In the genomic region with DNA sequence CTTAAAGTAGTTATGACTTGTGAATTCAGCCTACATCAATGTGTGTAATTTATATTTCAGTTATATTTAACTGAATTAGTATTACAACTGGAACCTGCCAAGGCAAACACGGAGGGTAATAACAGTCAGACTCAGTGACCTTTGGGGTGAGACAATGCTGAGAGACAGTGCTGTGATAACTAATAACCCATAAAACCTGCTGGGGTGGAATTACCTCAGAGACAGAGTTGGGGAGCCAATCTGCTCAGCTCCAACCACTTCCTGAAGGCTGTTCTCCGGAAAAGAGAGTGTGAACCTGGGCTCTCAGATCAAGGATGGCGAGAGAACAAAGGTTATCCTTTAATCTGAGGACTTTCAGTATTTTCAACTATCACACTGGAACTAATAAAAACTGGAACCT, we compare ENCODE assay signal across 26 mouse cellular contexts. TPM values are rescaled to one million over a fixed set of nuclear protein-coding genes. Genes with fewer than 3 reads are reported as not detected.
A peak's percentile ranks its signal among the peaks of the same experiment; 100 is the strongest.
DNase-seq lines count a peak whose midpoint lies in the region; ATAC-seq and TF ChIP-seq lines count a peak whose summit lies in the region.
"Had no signal": no experiment of that assay in that cellular context is flagged by ENCODE, and none has a peak within 500 bp of the region (broad histone marks: within the 10 kb centered on the region; RNA-seq: fewer than 3 reads in every experiment).

No protein-coding gene starts in this region.

- H3K4me1 ChIP-seq in forebrain, embryonic 11.5 days (replicated peaks; ENCODE audit: control insufficient read depth, insufficient read depth, low read length) = no peaks in the 10 kb centered on the region
- H3K4me1 ChIP-seq in forebrain, postnatal 0 days (ENCODE audit: insufficient read depth) = no peaks in the 10 kb centered on the region
- H3K4me1 ChIP-seq in intestine, embryonic 14.5 days (replicated peaks; ENCODE audit: control insufficient read depth, insufficient read depth, low read length) = no peaks in the 10 kb centered on the region
- H3K4me1 ChIP-seq in intestine, embryonic 16.5 days (ENCODE audit: control insufficient read depth, insufficient read depth, low read length) = peaks cover 6% of the 10 kb centered on the region; the same call in 1 of the 2 replicates
- H3K4me1 ChIP-seq: embryonic facial prominence, embryonic 10.5 days; embryonic facial prominence, embryonic 12.5 days; forebrain, embryonic 12.5 days had no signal

- H3K27ac ChIP-seq in forebrain, embryonic 11.5 days (ENCODE audit: low read depth, low read length) = no peak overlapping the region
- H3K27ac ChIP-seq in forebrain, postnatal 0 days (ENCODE audit: low read depth, low read length) = no peak overlapping the region
- H3K27ac ChIP-seq in intestine, embryonic 14.5 days (ENCODE audit: low read depth) = no peak overlapping the region
- H3K27ac ChIP-seq in intestine, embryonic 16.5 days (ENCODE audit: low read length) = no peak overlapping the region
- H3K27ac ChIP-seq: embryonic facial prominence, embryonic 10.5 days; embryonic facial prominence, embryonic 12.5 days; forebrain, embryonic 12.5 days had no signal

- H3K36me3 ChIP-seq in forebrain, embryonic 11.5 days (ENCODE audit: control insufficient read depth, insufficient read depth, low read length) = no peaks in the 10 kb centered on the region
- H3K36me3 ChIP-seq in forebrain, postnatal 0 days (ENCODE audit: insufficient read depth) = no peaks in the 10 kb centered on the region
- H3K36me3 ChIP-seq in intestine, embryonic 14.5 days (ENCODE audit: control insufficient read depth, insufficient read depth, low read length) = no peaks in the 10 kb centered on the region
- no peaks in the 10 kb centered on the region for H3K36me3 ChIP-seq in intestine, embryonic 16.5 days (ENCODE audit: control insufficient read depth, insufficient read depth, low read length)
- H3K36me3 ChIP-seq: embryonic facial prominence, embryonic 10.5 days; embryonic facial prominence, embryonic 12.5 days; forebrain, embryonic 12.5 days; G1E had no signal

- no peaks in the 10 kb centered on the region for H3K9me3 ChIP-seq in forebrain, embryonic 11.5 days (ENCODE audit: control insufficient read depth, low read length)
- H3K9me3 ChIP-seq in forebrain, postnatal 0 days (ENCODE audit: low read length) = no peaks in the 10 kb centered on the region
- H3K9me3 ChIP-seq in intestine, embryonic 14.5 days (ENCODE audit: control insufficient read depth, low read length) = no peaks in the 10 kb centered on the region
- H3K9me3 ChIP-seq in intestine, embryonic 16.5 days (ENCODE audit: control insufficient read depth, low read length) = no peaks in the 10 kb centered on the region
- H3K9me3 ChIP-seq: embryonic facial prominence, embryonic 10.5 days; embryonic facial prominence, embryonic 12.5 days; forebrain, embryonic 12.5 days had no signal

- H3K9ac ChIP-seq in forebrain, embryonic 11.5 days (ENCODE audit: low read length) = no peak overlapping the region
- H3K9ac ChIP-seq in forebrain, postnatal 0 days = no peak overlapping the region
- H3K9ac ChIP-seq in intestine, embryonic 14.5 days (ENCODE audit: low read length) = no peak overlapping the region
- no peak overlapping the region for H3K9ac ChIP-seq in intestine, embryonic 16.5 days (ENCODE audit: low read depth, low read length)
- H3K9ac ChIP-seq: embryonic facial prominence, embryonic 12.5 days; forebrain, embryonic 12.5 days had no signal

- no peaks in the 10 kb centered on the region for H3K27me3 ChIP-seq in forebrain, embryonic 11.5 days (ENCODE audit: control insufficient read depth, insufficient read depth, low read length)
- H3K27me3 ChIP-seq in forebrain, postnatal 0 days (ENCODE audit: insufficient read depth, low read length) = no peaks in the 10 kb centered on the region
- no peaks in the 10 kb centered on the region for H3K27me3 ChIP-seq in intestine, embryonic 14.5 days (replicated peaks; ENCODE audit: control insufficient read depth, insufficient read depth, low read length)
- no peaks in the 10 kb centered on the region for H3K27me3 ChIP-seq in intestine, embryonic 16.5 days (replicated peaks; ENCODE audit: control insufficient read depth, insufficient read depth, low read length)
- H3K27me3 ChIP-seq: CH12.LX; embryonic facial prominence, embryonic 12.5 days; forebrain, embryonic 12.5 days; Patski had no signal

- 81% methylated on average over 3 of the region's 3 CpGs for WGBS in forebrain, embryonic 11.5 days
- WGBS in forebrain, postnatal 0 days = 61% methylated on average over 3 of the region's 3 CpGs
- 52% methylated on average over 3 of the region's 3 CpGs for WGBS in intestine, embryonic 14.5 days
- WGBS in intestine, embryonic 16.5 days = 52% methylated on average over 3 of the region's 3 CpGs

- H3K4me2 ChIP-seq in forebrain, embryonic 11.5 days (ENCODE audit: low read depth, low read length, severe bottlenecking) = no peak overlapping the region
- no peak overlapping the region for H3K4me2 ChIP-seq in forebrain, postnatal 0 days (ENCODE audit: low read depth)
- no peak overlapping the region for H3K4me2 ChIP-seq in intestine, embryonic 14.5 days (ENCODE audit: low read length)
- H3K4me2 ChIP-seq in intestine, embryonic 16.5 days (ENCODE audit: low read depth, low read length) = no peak overlapping the region
- H3K4me2 ChIP-seq: embryonic facial prominence, embryonic 12.5 days; forebrain, embryonic 12.5 days had no signal

- peak; percentile 4 for DNase-seq in forebrain, embryonic 11.5 days (ENCODE audit: low spot score)
- DNase-seq in forebrain, postnatal 0 days = no peak
- no peak for DNase-seq in intestine, embryonic 14.5 days (ENCODE audit: low spot score)
- DNase-seq in gastrocnemius, adult 18-20 months (ENCODE audit: low spot score) = no peak
- no peak for DNase-seq in yolk sac, embryonic 10.5 days (ENCODE audit: low spot score)
- DNase-seq: adrenal gland, adult 8-10 months; adrenal gland, postnatal 14 days; adrenal gland, postnatal 36 days; B cell, adult 2 months; cerebellum, adult 11-12 months; cerebellum, adult 2 months; cerebellum, adult 9-10 months; cerebellum, postnatal 10 days; cerebellum, postnatal 25 days had no signal

- no peak for ATAC-seq in forebrain, embryonic 11.5 days (replicated peaks; ENCODE audit: low FRiP score)
- no peak for ATAC-seq in forebrain, postnatal 0 days
- 0 out of 2 replicates have a peak, but pooled peaks have one; percentile 56 for ATAC-seq in intestine, embryonic 14.5 days (replicated peaks; ENCODE audit: low FRiP score, low TSS enrichment, low read depth)
- peak; percentile 92 for ATAC-seq in intestine, embryonic 16.5 days
- ATAC-seq: activated CD4-positive, CD25-positive, alpha-beta regulatory T cell, adult 4 months; CD4-positive, CD25-positive, alpha-beta regulatory T cell, adult 4 months; forebrain, embryonic 14.5 days; forebrain, embryonic 16.5 days; Patski had no signal

- no peak for TF ChIP-seq CTCF in forebrain, postnatal 0 days (IDR thresholded peaks at IDR 0.05; ENCODE audit: low read depth)

- no peak overlapping the region for H3K4me3 ChIP-seq in forebrain, embryonic 11.5 days (ENCODE audit: low read depth, low read length)
- no peak overlapping the region for H3K4me3 ChIP-seq in forebrain, postnatal 0 days (ENCODE audit: low read depth, low read length)
- H3K4me3 ChIP-seq in intestine, embryonic 14.5 days (ENCODE audit: low read depth, low read length) = no peak overlapping the region
- no peak overlapping the region for H3K4me3 ChIP-seq in intestine, embryonic 16.5 days (ENCODE audit: low read length)
- H3K4me3 ChIP-seq: embryonic facial prominence, embryonic 10.5 days; embryonic facial prominence, embryonic 12.5 days; forebrain, embryonic 12.5 days had no signal

RNA-seq across cellular contexts. Expression of gene Slc30a10, which starts 54.4 kb away (rescaled TPM):
- 2.5 and 2.6 TPM in 2 replicates for polyA plus RNA-seq in forebrain, embryonic 11.5 days (2014; fragmentation: Nextera tagmentation; extraction: Ambion mirVana)
- 12.9 and 15.8 TPM in 2 replicates for total RNA-seq in forebrain, postnatal 0 days (2014; rRNA removed)
- 3.2 and 5.0 TPM in 2 replicates for polyA plus RNA-seq in forebrain, postnatal 0 days (2015; fragmentation: Nextera tagmentation; extraction: Ambion mirVana)
- polyA plus RNA-seq in intestine, embryonic 14.5 days (2014; fragmentation: Nextera tagmentation; extraction: Ambion mirVana) = 1.1 and 1.2 TPM in 2 replicates
- polyA plus RNA-seq in intestine, embryonic 16.5 days (2015; fragmentation: Nextera tagmentation; extraction: Ambion mirVana) = 3.0 and 3.7 TPM in 2 replicates
- under 1 TPM in 1 of 2 experiments, not detected in 1; 0.05 TPM for total RNA-seq in gastrocnemius, adult 18-20 months (2021)
- total RNA-seq: adrenal gland, adult 18-20 months; adrenal gland, adult 8-10 months; CH12.LX had no signal
- polyA plus RNA-seq: activated CD4-positive, CD25-positive, alpha-beta regulatory T cell, adult 4 months; CD4-positive, CD25-positive, alpha-beta regulatory T cell, adult 4 months; Patski had no signal

Comparison
In these comparisons a context has a peak if more than half of its experiments do, and no peak if none do; other contexts are left out.
1. ATAC-seq: peak in intestine, embryonic 14.5 days (single experiment) and intestine, embryonic 16.5 days (single experiment); none in forebrain, embryonic 11.5 days (single experiment) and forebrain, postnatal 0 days (single experiment).